ENCODE assay signal across 9 mouse cellular contexts in genomic region chr9:15529275-15529964, GRCm38 (mm10). TPM values are rescaled to one million over a fixed set of nuclear protein-coding genes. Genes with fewer than 3 reads are reported as not detected.
DNase-seq lines count a peak whose midpoint lies in the region; ATAC-seq lines count a peak whose summit lies in the region.
"Had no signal": no experiment of that assay in that cellular context is flagged by ENCODE, and none has a peak within 500 bp of the region (broad histone marks: within the 10 kb centered on the region; RNA-seq: fewer than 3 reads in every experiment).

No protein-coding gene starts in this region.

- ATAC-seq in limb, embryonic 11.5 days (ENCODE audit: insufficient number of reproducible peaks, low FRiP score, low TSS enrichment, low read depth): 0 out of 2 replicates have a peak, but pooled peaks have one; percentile 13
- peak; percentile 60 for ATAC-seq in hindbrain, embryonic 16.5 days

- DNase-seq in limb, embryonic 11.5 days (ENCODE audit: low spot score): peak; percentile 38
- no peak for DNase-seq in limb, embryonic 10.5 days (ENCODE audit: low spot score)
- DNase-seq in cerebellum, adult 11-12 months: peak; percentile 44
- peak; percentile 71 for DNase-seq in lung, postnatal 25 days (ENCODE audit: low spot score)
- no peak for DNase-seq in right cerebral cortex, adult 18-20 months
- no peak for DNase-seq in layer of hippocampus, adult 8-10 months (ENCODE audit: low spot score in 2 of 2)
- DNase-seq in thymus, postnatal 0 days (ENCODE audit: low spot score): no peak
- DNase-seq: liver, embryonic 13.5 days had no signal

- H3K27me3 ChIP-seq in limb, embryonic 11.5 days (ENCODE audit: control insufficient read depth, insufficient read depth, low read length): no peaks in the 10 kb centered on the region
- no peaks in the 10 kb centered on the region for H3K27me3 ChIP-seq in limb, embryonic 10.5 days (ENCODE audit: low read depth, poor library complexity, severe bottlenecking)
- H3K27me3 ChIP-seq in hindbrain, embryonic 16.5 days (replicated peaks; ENCODE audit: control insufficient read depth, insufficient read depth, low read length): no peaks in the 10 kb centered on the region
- H3K27me3 ChIP-seq: liver, embryonic 13.5 days had no signal

- no peak overlapping the region for H3K4me3 ChIP-seq in limb, embryonic 11.5 days (ENCODE audit: low read depth, low read length)
- no peak overlapping the region for H3K4me3 ChIP-seq in limb, embryonic 10.5 days
- no peak overlapping the region for H3K4me3 ChIP-seq in hindbrain, embryonic 16.5 days (ENCODE audit: low read length)
- H3K4me3 ChIP-seq: liver, embryonic 13.5 days had no signal

- no peaks in the 10 kb centered on the region for H3K9me3 ChIP-seq in limb, embryonic 11.5 days (ENCODE audit: control insufficient read depth, low read length)
- no peaks in the 10 kb centered on the region for H3K9me3 ChIP-seq in limb, embryonic 10.5 days (replicated peaks)
- H3K9me3 ChIP-seq in hindbrain, embryonic 16.5 days (ENCODE audit: control insufficient read depth, low read length): no peaks in the 10 kb centered on the region
- H3K9me3 ChIP-seq: liver, embryonic 13.5 days had no signal

- no peak overlapping the region for H3K27ac ChIP-seq in limb, embryonic 11.5 days (replicated peaks; ENCODE audit: low read depth, low read length)
- H3K27ac ChIP-seq in limb, embryonic 10.5 days: no peak overlapping the region
- H3K27ac ChIP-seq in hindbrain, embryonic 16.5 days (ENCODE audit: low read depth, low read length): no peak overlapping the region
- H3K27ac ChIP-seq: liver, embryonic 13.5 days had no signal

- H3K36me3 ChIP-seq in limb, embryonic 11.5 days (ENCODE audit: control insufficient read depth, insufficient read depth, low read length): no peaks in the 10 kb centered on the region
- peaks cover 6% of the 10 kb centered on the region for H3K36me3 ChIP-seq in limb, embryonic 10.5 days
- no peaks in the 10 kb centered on the region for H3K36me3 ChIP-seq in hindbrain, embryonic 16.5 days (ENCODE audit: control insufficient read depth, insufficient read depth, low read length)
- H3K36me3 ChIP-seq: liver, embryonic 13.5 days had no signal

- H3K9ac ChIP-seq in limb, embryonic 11.5 days (ENCODE audit: low read length): no peak overlapping the region
- no peak overlapping the region for H3K9ac ChIP-seq in hindbrain, embryonic 16.5 days (ENCODE audit: low read depth, low read length)
- H3K9ac ChIP-seq: liver, embryonic 13.5 days had no signal

- WGBS in limb, embryonic 11.5 days: 71% methylated on average over 8 of the region's 8 CpGs
- WGBS in limb, embryonic 10.5 days: 83% methylated on average over 8 of the region's 8 CpGs
- 50% methylated on average over 8 of the region's 8 CpGs for WGBS in hindbrain, embryonic 16.5 days

- H3K4me2 ChIP-seq in limb, embryonic 11.5 days (ENCODE audit: low read depth, severe bottlenecking): no peak overlapping the region
- H3K4me2 ChIP-seq in hindbrain, embryonic 16.5 days (ENCODE audit: low read length): no peak overlapping the region
- H3K4me2 ChIP-seq: liver, embryonic 13.5 days had no signal

- peaks cover 13% of the 10 kb centered on the region for H3K4me1 ChIP-seq in limb, embryonic 11.5 days (ENCODE audit: control insufficient read depth, insufficient read depth, low read length)
- peaks cover 33% of the 10 kb centered on the region for H3K4me1 ChIP-seq in limb, embryonic 10.5 days
- H3K4me1 ChIP-seq in hindbrain, embryonic 16.5 days (ENCODE audit: control insufficient read depth, insufficient read depth, low read depth, low read length): peaks cover 5% of the 10 kb centered on the region

RNA-seq across cellular contexts. Expression of gene Smco4, which starts 36.2 kb away (rescaled TPM):
- polyA plus RNA-seq in limb, embryonic 11.5 days (2014; fragmentation: Nextera tagmentation; extraction: Ambion mirVana): 4.9 and 7.5 TPM in 2 replicates
- 2.4 and 2.7 TPM in 2 replicates for polyA plus RNA-seq in limb, embryonic 10.5 days (2016; fragmentation: Nextera tagmentation; extraction: Ambion mirVana)
- polyA plus RNA-seq in hindbrain, embryonic 16.5 days (2015; fragmentation: Nextera tagmentation; extraction: Ambion mirVana): 0.84 and 0.86 TPM in 2 replicates
- 1 to 10 TPM; 6.6 to 9.6 (median 8.9) TPM for total RNA-seq in layer of hippocampus, adult 8-10 months (2022)
- 2.3 and 2.4 TPM in 2 replicates for polyA plus RNA-seq in thymus, postnatal 0 days (2015; fragmentation: Nextera tagmentation; extraction: Ambion mirVana)

Comparison
In these comparisons a context has a peak if more than half of its experiments do, and no peak if none do; other contexts are left out.
1. DNase-seq: peak in limb, embryonic 11.5 days (single experiment), cerebellum, adult 11-12 months (single experiment) and lung, postnatal 25 days (single experiment); none in limb, embryonic 10.5 days (single experiment), right cerebral cortex, adult 18-20 months (single experiment), layer of hippocampus, adult 8-10 months (0 of 2) and thymus, postnatal 0 days (single experiment).